Mouse (Mus musculus): Measurements from ENCODE around the gene Gria2.
A peak's percentile ranks its signal among the peaks of the same experiment; 100 is the strongest.

Gria2 gene

DNA sequence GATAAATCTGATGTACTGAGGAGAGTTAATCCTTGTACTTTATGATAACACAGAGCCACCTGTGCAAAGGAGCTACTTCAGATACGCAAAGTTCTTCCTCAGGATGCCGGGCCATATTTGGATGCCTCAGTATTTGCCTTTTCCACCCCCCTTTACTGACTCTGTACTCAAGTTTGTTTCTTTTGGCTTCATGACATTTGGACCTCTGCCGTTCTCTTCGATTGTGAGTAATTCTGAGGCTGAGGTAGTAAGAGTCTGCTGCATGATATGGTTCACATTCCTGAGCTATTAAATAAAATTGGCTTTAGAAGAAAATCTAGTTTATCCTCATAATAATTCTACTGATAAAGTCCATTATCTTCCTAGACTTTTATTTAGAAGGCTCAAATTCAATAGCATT, 26.7 kb downstream of the Gria2 start:
- ATAC-seq (ENCODE audit: low TSS enrichment), result no peak

DNA sequence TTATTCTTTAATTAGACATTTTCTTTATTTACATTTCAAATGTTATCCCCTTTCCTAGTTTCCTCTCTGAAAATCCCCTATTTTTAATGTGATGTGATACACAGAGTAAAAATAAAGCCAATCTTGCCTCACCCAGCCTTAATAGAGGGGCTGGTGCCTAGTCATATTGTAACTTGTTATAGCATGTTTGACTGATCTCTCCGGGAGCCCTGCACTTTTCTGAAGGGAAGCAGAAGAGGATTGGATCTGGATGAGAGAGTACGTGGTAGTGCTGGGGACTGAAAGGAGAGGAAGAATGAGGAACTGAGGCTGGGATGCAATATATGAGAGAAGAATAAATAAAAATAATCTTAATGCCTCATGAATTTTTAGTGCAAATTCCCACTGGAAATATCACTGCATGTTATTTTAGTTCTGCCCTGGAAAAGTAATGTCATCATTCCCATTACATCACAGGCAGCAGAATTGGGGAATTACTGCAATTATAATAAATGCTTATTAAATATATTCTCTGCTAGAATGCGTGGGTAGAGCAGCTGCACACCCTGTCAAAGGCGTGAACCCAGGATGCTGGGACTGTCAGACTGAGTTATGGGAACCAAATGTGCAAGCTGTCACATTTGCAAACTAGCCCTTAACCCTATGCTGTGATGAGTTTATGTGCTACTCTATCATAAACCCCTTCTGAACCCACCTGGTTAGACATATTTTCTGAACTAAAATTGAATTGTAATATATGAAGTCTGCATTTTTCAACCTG, 28.4 kb downstream of the Gria2 start:
- 0 out of 2 replicates have a peak, but pooled peaks have one; percentile 13 for ATAC-seq (ENCODE audit: low TSS enrichment)

DNA sequence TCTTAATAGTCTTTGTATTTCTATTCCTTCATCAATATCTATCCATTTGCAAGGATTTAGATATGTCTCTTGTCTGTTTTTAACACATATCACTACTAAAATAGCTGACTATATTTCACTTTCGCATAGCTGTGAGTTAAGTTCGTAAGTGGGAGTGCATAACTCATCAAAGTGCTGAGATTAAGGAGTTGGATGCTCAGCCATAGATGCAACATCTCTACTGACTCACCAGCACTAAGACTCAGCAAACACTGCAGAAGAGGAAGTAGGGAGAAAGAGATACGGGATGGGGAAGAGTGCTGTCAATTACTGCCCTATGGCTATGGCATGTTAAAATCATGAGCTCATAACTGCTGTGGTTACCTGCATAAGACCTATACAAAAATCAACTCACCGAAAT, 29.4 kb downstream of the Gria2 start:
- peak; percentile 80 for ATAC-seq (ENCODE audit: low TSS enrichment)

DNA sequence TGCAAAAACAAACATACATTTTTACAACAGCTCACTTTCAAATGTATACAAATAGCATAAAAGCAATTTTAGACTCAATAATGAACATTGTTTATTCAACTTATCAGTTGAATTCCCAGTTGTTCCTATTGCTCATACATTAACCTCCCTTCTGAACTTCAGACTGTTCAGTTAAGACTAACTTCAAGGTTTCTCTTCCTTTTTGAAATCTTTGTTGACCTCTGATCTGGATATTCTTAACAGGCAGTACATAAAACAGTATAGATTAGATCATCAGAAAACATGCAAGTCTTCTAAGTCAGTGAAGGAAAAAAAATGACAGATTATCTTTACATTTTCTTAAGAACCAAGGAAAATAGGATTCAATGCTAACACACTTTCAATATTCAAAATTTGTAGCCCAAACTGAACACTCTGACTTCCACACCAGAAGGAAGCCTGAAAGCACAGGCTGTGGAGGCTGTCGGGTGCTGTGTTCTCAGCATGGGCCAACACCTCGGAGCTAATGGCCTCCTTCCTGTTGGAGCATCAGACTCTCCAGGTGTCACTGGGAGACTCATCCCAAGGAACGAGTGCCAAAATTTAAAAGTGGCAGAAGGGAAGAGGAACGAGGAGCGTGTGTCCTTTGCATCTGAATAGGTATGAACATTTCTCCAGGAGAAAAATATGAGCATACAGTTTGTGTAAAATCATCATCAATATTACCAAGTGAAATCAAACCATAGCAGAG, 33.0 kb downstream of the Gria2 start:
- ATAC-seq (ENCODE audit: low TSS enrichment), result 0 out of 2 replicates have a peak, but pooled peaks have one; percentile 13

DNA sequence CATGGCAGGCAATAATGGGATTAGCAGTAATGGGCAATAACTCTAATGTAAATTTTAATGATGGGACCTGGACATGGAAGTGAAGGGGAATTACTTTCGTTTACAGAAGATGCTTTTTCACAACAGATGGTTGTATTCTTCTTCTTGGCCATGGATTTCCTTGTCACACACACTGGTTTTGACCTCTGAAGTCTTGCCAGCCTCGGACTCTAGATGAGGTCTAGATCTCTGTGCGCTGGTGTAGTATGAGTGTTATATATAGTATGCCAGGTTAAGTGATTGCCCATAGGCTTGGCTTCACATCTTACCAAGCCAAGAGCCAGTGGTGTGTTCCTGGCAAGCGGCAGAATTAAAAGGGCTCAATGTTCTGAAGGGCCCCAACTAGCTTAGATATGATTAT, 43.7 kb downstream of the Gria2 start:
- ATAC-seq (ENCODE audit: low TSS enrichment), result no peak

DNA sequence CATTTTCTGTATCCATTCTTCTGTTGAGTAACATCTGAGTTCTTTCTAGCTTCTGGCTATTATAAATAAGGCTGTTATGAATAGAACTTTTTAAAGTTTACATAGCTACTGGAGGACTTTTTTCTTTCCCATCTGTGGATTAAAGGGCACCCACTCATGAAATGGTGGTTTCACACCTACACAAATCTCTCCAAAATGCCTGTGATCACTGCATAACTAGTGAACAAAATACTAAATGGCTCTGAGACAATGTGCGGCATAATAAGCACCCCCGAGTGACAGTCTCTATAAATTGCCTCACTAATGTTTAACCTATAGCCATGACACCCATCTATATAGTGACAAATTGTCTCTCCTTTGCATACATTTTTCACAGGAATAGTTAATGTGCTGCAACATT, 44.3 kb downstream of the Gria2 start:
- ATAC-seq (ENCODE audit: low TSS enrichment), result peak; percentile 64

DNA sequence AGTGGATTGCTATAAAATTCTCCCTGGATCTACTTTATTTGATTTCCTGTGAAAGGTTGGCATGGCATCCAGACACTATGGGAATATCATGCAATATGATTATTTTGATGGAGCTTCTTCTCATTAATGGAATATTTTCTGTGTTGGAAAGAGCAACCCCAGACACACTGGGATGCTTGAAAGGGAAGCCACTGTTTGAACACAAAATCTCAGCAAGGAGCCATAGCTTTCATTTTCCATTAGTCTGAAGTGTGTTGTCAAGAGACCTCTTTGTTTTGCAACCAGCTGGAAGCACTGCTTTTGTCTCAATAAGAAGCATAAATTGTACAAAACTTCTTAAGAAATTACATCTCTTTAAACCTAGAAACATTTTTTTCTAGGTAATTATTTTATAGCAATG, 51.8 kb downstream of the Gria2 start:
- no peak for ATAC-seq (ENCODE audit: low TSS enrichment)

DNA sequence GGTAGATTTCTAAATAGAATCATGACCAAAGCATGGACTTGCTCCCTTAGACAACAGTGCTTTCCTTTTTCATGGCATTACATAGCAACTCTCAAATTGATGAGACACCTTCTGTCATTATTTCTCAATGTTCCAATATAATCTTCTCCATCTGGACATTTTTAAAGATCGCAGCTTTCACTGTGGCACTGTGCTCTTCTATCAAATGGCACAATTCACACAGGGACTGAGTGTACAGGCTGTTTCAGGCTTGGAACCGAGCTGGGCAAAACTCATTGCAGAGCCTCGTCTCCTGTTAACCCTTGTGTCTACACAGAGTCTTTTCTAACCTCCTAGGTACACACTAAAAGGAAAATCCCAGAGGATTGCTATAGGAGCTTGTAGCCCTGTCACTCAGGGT, 77.4 kb downstream of the Gria2 start:
- peak; percentile 74 for ATAC-seq (ENCODE audit: low TSS enrichment)

DNA sequence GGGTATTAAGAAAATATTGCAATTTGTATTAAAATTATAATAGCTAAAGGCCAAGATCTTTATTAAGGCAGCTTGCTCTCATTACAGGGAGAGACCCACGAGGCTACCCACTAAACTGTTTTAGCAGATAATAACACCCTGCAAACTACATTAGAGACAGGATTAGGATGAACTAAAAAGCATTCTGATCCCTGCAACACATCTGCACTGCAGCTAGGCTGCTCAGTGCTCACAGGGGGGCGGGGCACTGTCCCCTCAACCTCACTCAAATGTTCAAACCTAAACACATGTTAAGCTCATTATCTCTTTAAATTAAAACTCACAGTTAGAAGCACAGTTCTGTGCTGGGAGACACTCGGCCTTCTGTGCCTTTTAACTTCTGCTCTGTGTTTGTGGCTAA, 89.5 kb downstream of the Gria2 start:
- ATAC-seq (ENCODE audit: low TSS enrichment), result no peak

DNA sequence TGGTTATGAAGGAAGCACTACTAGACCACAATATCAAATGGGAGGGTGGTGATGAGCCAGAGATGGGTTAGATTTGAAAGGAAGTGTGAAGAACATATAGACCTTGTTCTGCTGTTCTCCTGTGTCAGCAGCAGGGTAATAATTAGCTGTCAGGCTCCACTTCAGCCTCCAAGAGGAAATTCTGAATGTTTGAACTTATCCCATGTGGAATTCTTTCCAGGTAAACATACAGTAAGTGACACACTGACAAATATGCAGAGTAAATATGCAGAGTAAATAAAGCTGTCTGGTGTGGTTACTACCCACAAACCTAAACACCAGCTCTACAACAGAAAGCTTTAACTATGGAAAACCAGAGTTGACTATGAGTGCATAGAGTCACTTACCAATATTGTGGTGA, 93.6 kb downstream of the Gria2 start:
- ATAC-seq (ENCODE audit: low TSS enrichment), result no peak

DNA sequence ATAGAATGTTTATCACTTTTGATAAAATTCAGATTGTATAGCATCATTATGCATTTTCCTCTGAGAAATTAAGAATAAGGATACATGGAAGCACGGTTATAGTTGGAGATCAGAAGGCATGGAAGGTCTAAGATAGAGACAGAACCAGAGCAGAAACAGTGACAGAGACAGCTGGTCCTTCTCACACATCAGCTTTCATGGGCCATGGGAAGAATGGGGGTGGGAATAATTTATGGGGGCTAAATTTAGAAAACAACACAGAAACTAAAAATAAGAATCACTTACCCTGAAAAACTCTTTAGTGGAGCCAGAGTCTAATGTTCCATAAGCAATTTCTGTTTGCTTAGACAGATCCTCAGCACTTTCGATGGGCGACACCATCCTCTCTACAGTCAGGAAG, 100.5 kb downstream of the Gria2 start:
- ATAC-seq (ENCODE audit: low TSS enrichment), result peak; percentile 74

DNA sequence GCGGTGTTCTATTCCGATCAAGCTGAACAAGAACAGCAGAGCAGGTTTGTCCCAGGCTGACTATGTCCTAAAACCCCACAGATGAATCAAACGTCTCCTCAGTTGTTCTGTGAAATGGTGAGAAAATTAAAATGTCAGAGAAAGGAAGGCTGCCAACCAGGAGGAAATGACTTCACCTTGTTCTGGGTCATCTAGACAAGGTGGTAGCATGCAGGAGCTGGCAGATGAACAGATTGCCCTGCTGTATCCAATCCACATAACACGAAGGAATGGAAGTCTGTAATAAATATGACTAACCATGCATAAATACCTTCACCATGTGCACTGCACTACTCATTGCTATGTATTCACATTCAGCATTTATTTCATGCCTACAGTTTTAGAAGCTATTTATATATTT, 105.1 kb downstream of the Gria2 start:
- peak; percentile 32 for ATAC-seq (ENCODE audit: low TSS enrichment)

DNA sequence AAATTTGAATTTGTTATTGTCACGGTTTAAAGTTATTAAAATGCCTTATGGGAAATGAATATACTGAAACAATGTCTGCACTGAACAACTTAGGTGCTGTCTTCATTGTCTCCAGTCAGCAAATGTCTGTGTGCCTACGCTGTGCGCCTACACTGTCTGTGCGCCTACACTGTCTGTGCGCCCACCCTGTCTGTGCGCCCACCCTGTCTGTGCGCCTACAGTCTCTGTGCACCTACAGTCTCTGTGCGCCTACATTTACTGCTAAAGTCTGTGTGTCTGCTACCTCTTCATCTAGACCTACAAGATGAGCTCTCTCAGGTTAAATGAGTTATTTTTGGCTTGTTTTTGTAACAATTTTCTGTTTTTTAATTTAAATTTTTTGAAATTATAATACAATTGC, 107.7 kb downstream of the Gria2 start:
- ATAC-seq (ENCODE audit: low TSS enrichment), result no peak

DNA sequence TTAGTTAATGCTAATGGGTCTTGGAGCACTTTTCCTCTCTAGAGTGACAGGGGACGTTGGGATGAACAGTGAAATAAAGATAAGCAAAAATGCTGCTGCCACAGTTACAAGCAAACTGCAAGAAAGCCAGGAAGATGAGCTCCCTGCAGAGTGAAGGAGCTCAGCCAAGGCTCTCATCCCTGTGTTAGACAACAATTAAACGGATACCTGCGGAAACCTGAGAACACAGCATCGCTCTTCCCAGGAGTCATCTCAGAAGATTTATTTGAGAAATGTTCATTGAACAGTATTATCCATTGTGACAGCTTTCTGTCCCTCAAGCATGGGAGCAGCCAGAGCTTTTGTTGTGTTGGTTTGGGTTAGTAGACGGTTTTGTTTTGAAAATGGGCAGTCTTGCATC, 137.5 kb downstream of the Gria2 start:
- ATAC-seq (ENCODE audit: low TSS enrichment), result no peak

DNA sequence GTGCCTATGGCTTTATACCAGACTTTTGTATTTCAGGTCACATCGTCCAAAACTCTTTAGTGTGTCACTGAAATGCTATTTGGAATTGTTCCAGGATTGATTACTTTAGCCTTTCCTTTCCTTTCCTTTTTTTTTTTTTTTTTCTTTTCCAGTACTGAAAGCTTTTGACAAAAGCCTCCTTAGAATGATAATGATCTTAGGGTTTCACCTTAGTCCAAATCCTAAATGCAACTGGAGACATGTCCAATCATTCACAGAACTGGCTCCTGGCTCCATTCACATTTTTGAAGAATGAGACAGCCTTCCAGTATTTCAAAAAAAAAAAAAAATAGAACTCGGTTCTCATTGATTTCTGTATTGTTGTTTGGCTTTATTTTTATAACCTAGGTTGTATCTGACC, 139.3 kb downstream of the Gria2 start:
- ATAC-seq (ENCODE audit: low TSS enrichment), result no peak

DNA sequence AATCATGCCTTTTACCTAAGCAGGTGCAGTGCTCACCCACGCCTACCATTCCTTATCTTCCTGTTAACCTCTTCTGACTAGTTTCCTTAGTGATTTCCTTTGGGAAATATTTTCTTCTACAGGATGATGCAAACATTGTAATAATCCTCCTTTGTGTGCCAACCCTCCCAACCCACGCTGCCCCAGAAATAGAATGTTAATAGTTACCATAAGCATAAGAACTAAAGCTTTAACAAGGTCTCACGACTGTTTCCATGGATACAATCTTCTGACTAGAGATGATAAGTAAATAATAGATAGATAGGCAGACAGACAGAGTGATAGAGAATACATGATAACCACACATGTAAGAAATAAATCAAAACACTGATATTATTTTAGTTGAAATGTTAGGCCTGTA, 140.8 kb downstream of the Gria2 start:
- ATAC-seq (ENCODE audit: low TSS enrichment), result no peak

DNA sequence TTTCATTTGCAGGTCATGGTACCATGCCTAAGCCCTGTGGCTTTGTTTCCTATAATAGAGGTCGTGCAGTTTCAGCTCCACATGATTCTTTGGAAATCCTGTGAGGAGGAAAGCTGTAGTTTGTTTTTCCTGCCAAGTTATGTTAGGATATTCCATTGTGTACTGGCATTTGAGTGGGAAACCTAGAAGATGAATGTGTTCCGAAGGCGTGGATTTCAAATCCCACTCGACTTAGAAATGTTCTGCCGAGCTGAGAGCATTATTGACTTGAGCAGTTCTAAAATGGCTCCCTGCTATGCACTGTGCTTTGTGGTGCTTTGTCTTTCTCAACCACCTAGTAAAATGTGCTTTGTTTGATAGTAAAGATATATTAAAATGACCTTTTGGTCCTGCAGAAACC, 150.4 kb downstream of the Gria2 start:
- ATAC-seq (ENCODE audit: low TSS enrichment), result peak; percentile 86

Measured in frontal cortex, adult (tissue).